Mouse (Mus musculus) megakaryocyte, embryonic 14.5 days (primary cell): ENCODE results near the gene Map2k1. TPM values are rescaled to one million over a fixed set of nuclear protein-coding genes. Genes with fewer than 3 reads are reported as not detected.
A peak's percentile ranks its signal among the peaks of the same experiment; 100 is the strongest.
"Not testable (repeated sequence)": the region's sequence is repeated elsewhere in the genome, so short reads cannot be mapped to it uniquely, and the experiment has no call there.

Source experiments
- H3K27me3 ChIP-seq: replicated peaks from 2 replicates; pipeline ENCODE3; 2012; ENCODE audit warnings: inconsistent platforms
- H3K36me3 ChIP-seq: replicated peaks from 2 replicates; pipeline ENCODE3; 2012; ENCODE audit warnings: low read length, inconsistent platforms, mixed read lengths
- H3K4me1 ChIP-seq: 2 replicates; pipeline ENCODE4 v1.6.1; 2012; ENCODE audit warnings: inconsistent platforms
- H3K4me3 ChIP-seq: replicated peaks from 2 replicates; pipeline ENCODE3; 2012; ENCODE audit warnings: moderate library complexity, mild to moderate bottlenecking, inconsistent platforms
- H3K9me3 ChIP-seq: 2 replicates; pipeline ENCODE4 v1.6.1; 2012; ENCODE audit warnings: inconsistent platforms
- FLI1 ChIP-seq: IDR thresholded peaks from 2 replicates; pipeline ENCODE4 v1.6.1; 2012; ENCODE audit warnings: low read length, inconsistent platforms, mixed read lengths
- GATA1 ChIP-seq: IDR thresholded peaks from 3 replicates; pipeline ENCODE4 v1.6.1; 2012; ENCODE audit warnings: mixed read lengths, low read length, inconsistent platforms, borderline replicate concordance
- polyA plus RNA-seq: library from polyadenylated mRNA; stranded (reverse); fragments of >175 nt; gene quantifications from 2 replicates; pipeline ENCODE4 v1.2.3, GENCODE M21; 2012; ENCODE audit warnings: low replicate concordance; ENCODE audit not compliant: insufficient read depth

Gene Map2k1
- polyA plus RNA-seq, 1 experiment, result 36.7 TPM

DNA sequence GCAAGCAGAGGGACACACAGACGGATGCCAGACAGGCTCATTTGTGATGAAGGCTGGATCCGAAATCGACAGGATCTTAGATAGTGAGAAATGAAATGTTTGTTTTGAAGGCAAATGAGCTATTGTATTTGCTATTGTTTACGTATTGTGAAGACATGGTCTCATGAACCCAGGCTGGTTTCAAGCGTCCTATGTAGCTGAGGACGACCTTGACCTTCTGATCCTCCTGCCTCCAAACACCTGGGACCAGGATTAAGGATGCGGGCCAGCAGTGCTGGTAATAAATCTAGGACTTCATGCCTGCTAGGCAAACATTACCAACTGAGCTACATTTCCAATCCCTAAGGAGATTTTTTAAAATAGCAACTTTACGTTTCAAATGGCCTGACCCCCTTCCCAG, 55.9 kb downstream of the Map2k1 start:
- no peak for TF ChIP-seq FLI1
- TF ChIP-seq GATA1, result no peak
- Histone ChIP-seq H3K4me3 (no peak overlapping the region), H3K4me1 (peaks cover 3% of the 10 kb centered on the region), H3K36me3 (peaks cover 94% of the 10 kb centered on the region), H3K27me3 (no peaks in the 10 kb centered on the region), H3K9me3 (no peaks in the 10 kb centered on the region)

DNA sequence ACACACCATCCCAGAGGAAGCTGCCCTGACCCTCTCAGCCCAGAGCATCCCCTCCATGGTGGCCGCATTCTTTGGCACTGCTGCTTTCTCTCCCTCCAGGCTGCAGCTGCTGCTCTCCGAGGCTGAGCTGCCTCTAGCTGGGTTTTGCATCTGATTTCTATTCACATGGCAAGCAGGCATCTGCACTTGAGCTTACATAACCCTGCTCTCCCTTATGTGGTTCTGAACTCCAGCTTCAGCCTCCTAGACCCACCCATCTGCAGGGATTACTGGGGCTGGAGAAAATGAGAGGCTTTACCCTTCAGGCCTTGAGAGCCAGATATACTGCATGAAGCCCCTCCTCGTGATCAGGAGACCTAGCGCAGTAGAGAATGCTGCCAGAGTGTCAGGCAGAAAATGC, 57.9 kb downstream of the Map2k1 start:
- Histone ChIP-seq H3K9me3 (no peaks in the 10 kb centered on the region), H3K27me3 (no peaks in the 10 kb centered on the region), H3K4me3 (no peak overlapping the region), H3K4me1 (no peaks in the 10 kb centered on the region), H3K36me3 (peaks cover 96% of the 10 kb centered on the region)
- TF ChIP-seq FLI1, result no peak
- TF ChIP-seq GATA1, result no peak

DNA sequence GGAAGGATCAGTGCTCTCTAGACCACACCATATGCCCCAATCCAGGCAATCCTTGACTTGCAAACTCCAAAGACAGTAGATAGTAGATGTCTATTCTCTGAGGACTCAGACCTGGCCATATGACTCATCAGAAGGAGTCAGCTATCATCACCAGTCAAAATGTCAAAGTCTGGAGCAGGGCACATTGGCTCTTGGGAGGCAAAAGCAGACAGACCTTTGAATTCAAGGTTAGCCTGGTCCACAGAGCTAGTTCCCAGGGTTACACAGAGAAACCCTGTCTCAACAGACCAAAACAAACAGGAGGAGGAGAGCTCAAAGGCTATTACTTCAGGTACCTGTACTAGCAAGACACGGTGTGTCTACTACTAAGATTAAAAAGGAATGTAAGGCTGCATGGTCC, 59.6 kb downstream of the Map2k1 start:
- no peaks in the 10 kb centered on the region for H3K4me1 ChIP-seq
- H3K36me3 ChIP-seq, result peaks cover 96% of the 10 kb centered on the region
- H3K4me3 ChIP-seq, result no peak overlapping the region
- TF ChIP-seq GATA1, result no peak
- TF ChIP-seq FLI1, result no peak
- no peaks in the 10 kb centered on the region for H3K27me3 ChIP-seq
- no peaks in the 10 kb centered on the region for H3K9me3 ChIP-seq

DNA sequence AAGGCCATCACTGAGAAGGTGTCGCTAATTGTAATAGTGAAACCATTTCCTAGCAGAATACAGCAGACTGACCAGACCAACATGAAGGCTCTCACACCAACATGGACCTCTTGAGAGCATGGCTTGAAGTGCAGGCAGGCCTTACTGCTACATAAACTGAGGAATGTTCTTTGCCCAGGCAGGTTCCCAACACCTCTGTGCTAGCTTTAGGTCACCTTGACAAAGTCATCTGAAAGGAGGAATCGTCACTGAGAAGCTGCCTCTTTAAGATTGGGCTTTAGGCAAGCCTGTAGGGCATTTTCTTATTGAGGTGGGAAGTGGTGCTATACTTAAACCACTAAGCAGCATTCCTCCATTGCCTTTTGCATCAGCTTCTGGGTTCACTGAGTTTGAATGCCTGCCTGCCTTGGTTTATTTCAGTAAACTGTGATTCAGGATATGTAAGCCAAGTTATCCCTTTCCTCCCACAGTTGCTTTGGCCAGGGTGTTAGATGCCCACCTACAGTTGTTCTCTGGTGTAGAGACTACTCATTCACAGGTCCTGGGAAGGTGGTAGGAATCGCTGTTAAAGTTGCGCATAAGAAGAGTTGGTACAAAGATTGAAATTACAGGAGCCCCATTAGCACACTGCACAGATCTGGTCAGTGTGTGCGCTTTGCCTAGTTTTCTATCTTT, 69.1 kb downstream of the Map2k1 start:
- TF ChIP-seq GATA1 (no peak), FLI1 (no peak)
- H3K9me3 ChIP-seq, result no peaks in the 10 kb centered on the region
- H3K36me3 ChIP-seq, result peaks cover 87% of the 10 kb centered on the region
- H3K4me3 ChIP-seq, result no peak overlapping the region
- H3K27me3 ChIP-seq, result no peaks in the 10 kb centered on the region
- H3K4me1 ChIP-seq, result peaks cover 10% of the 10 kb centered on the region

DNA sequence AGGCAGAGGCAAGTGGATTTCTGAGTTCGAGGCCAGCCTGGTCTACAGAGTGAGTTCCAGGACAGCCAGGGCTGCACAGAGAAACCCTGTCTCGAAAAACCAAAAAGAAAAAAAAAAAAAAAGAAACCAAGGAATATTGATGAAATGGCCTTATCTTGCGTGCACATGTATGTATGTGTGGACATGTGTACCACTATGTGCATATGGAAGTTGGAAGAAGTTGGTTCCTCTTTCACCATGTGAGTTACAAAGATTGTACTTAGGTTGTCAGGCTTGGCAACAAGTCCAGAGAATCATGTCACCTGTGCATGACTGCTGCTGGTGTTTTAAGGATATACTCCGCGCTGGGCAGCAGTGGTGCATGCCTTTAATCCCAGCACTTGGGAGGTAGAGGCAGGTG, 70.1 kb downstream of the Map2k1 start:
- peaks cover 14% of the 10 kb centered on the region for H3K4me1 ChIP-seq
- H3K9me3 ChIP-seq, H3K27me3 ChIP-seq, H3K4me3 ChIP-seq: not testable (repeated sequence)
- peaks cover 83% of the 10 kb centered on the region for H3K36me3 ChIP-seq

DNA sequence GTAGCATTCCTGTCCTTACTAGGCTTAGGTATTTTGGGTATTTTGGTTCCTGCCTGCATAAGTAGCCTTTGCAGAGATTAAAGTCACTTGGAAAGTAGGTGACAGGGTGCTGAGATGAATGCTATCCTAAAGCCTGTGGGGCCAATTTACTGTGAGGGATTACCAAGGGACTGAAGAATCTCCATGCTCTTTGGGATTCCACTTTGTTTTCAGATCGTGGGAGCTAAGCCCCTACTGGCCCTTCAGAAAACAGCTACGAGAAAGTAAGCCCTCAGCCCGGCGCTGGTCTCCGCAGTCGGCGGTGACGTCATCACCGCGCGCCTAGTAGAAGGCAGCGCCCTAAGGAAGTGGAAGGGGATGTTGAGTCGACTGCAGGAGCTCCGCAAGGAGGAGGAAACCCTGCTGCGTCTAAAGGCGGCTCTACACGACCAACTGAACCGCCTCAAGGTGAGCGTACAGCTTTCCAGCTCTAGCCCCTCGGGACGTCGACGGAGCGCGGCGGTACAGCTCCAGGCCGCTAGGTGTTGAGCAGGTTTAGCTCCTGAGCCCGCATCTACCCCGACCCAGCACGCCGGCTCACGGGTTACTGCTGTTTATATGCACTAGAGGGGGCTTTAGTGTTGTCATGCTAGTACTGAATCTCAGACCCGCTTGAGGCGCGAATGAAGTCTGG, 74.3 kb downstream of the Map2k1 start, which contains the start of gene Snapc5:
Gene Snapc5 (plus strand): TSS at position 301 of the 673 bp plus-strand sequence.
- H3K9me3 ChIP-seq, result no peaks in the 10 kb centered on the region
- H3K27me3 ChIP-seq, result no peaks in the 10 kb centered on the region
- H3K4me3 ChIP-seq, result peak within 1 kb of the TSS; percentile 99
- H3K4me1 ChIP-seq, result peaks cover 34% of the 10 kb centered on the region
- TF ChIP-seq FLI1 (no peak), GATA1 (no peak)
- peaks cover 78% of the 10 kb centered on the region for H3K36me3 ChIP-seq

DNA sequence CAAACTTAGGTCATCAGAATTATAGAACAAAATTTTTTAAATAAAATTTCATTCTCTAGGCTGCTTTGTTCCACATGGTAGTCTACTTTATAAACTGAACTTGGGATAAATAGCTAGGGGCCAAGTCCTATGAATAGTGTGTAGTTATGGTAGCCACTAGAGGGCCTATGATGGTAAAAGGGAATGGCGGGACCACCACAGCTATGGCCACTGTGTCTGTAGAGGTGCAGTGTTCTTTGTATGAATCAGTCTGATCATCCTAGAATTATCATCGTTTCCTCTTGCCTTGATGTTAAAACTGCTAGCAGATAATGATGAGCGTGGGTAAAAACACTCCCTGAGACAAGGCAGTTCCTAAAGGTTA, 74.8 kb downstream of the Map2k1 start:
- Histone ChIP-seq H3K4me3 (peak overlapping the region; percentile 99), H3K9me3 (no peaks in the 10 kb centered on the region), H3K36me3 (peaks cover 75% of the 10 kb centered on the region), H3K27me3 (no peaks in the 10 kb centered on the region), H3K4me1 (peaks cover 34% of the 10 kb centered on the region)
- TF ChIP-seq GATA1 (no peak), FLI1 (no peak)

DNA sequence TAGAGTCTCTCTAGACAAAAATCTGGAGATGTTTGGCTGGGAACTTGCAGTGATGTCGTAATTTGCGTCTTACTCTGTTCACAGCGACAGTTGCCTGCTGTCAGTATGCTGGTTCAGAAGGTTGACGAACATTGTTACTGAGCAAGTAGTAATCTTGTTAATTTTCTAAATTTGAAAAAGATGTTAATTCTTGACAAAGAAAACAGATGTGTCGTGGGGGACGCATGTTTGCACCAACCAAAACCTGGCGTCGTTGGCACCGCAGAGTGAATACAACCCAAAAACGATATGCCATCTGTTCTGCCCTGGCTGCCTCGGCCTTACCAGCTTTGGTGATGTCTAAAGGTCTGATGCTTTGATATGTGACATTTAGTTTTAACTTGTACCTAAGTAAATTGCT, 78.1 kb downstream of the Map2k1 start:
- Histone ChIP-seq H3K27me3 (no peaks in the 10 kb centered on the region), H3K4me1 (peaks cover 55% of the 10 kb centered on the region), H3K9me3 (no peaks in the 10 kb centered on the region), H3K4me3 (no peak overlapping the region), H3K36me3 (peaks cover 47% of the 10 kb centered on the region)
- TF ChIP-seq FLI1 (no peak), GATA1 (no peak)

DNA sequence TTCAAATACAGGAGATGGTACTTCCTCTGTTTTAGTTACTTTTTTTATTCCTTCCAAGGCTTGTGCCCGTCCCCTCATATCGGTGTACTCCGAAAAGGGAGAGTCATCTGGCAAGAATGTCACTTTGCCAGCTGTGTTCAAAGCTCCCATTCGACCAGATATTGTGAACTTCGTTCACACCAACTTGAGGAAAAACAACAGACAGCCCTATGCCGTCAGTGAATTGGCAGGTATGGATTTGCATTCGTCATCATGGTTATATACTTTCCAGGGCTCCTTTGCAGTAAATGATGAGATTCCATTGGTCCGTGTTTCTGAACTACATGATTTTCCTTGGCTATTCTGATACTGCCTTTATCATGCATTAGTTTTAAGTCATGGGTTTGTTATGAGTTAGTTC, 78.7 kb downstream of the Map2k1 start:
- no peaks in the 10 kb centered on the region for H3K9me3 ChIP-seq
- no peak for TF ChIP-seq FLI1
- TF ChIP-seq GATA1, result no peak
- H3K27me3 ChIP-seq, result no peaks in the 10 kb centered on the region
- H3K4me1 ChIP-seq, result peaks cover 51% of the 10 kb centered on the region
- peaks cover 43% of the 10 kb centered on the region for H3K36me3 ChIP-seq
- peak overlapping the region; percentile 97 for H3K4me3 ChIP-seq

DNA sequence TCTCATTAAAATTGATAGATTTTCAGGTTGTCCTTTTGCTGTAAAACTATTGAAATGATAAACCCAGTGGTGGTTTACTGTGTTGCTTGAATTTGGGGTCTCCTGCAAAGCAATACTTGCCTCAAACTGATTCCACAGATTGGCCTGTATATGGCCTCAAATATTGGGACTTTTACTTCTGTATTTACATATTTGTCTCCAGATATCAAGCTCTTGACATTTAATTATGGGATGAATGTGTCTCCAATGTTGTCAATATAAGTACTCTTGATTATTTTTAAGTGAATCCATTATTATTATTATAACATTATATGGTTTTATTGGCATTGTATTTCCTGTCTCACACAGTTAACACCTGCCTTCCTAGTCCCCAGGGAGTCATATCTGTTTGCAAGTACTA, 79.1 kb downstream of the Map2k1 start:
- no peaks in the 10 kb centered on the region for H3K27me3 ChIP-seq
- H3K9me3 ChIP-seq, result no peaks in the 10 kb centered on the region
- H3K4me1 ChIP-seq, result peaks cover 48% of the 10 kb centered on the region
- H3K36me3 ChIP-seq, result peaks cover 43% of the 10 kb centered on the region
- H3K4me3 ChIP-seq, result peak overlapping the region; percentile 97
- TF ChIP-seq GATA1 (no peak), FLI1 (no peak)

DNA sequence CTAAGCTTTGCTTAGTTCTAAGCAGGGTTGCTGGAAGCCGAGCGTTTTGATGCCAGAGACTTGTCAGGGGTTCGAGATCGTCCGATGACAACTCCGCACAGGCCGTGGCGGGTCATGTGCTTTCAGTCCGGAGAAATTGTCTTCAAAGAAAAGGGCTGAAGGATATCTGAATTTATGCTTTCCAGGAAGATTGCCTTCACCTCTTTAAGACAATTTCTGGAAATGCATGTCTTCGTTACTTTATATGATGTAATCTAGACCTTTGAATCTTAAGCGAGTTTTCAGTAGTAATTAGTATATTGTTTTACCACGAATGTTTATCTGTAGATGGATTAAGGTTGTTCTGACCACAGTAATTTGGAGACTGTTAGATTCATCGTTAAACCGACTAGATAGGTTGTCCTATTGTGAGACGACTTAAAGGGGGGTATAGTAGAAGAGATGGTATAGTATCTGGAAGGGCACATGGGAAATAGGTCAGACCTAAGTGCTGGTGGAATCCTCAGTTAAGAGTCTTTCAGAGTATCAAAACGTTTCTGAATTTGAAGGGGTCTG, 79.7 kb downstream of the Map2k1 start:
- H3K4me3 ChIP-seq, result peak overlapping the region; percentile 97
- H3K9me3 ChIP-seq, result no peaks in the 10 kb centered on the region
- TF ChIP-seq GATA1, result no peak
- no peaks in the 10 kb centered on the region for H3K27me3 ChIP-seq
- peaks cover 42% of the 10 kb centered on the region for H3K36me3 ChIP-seq
- peaks cover 51% of the 10 kb centered on the region for H3K4me1 ChIP-seq
